ENCODE assay signal across 27 mouse cellular contexts in genomic region chr7:29361497-29361896, GRCm38 (mm10). TPM values are rescaled to one million over a fixed set of nuclear protein-coding genes. Genes with fewer than 3 reads are reported as not detected.
DNase-seq lines count a peak whose midpoint lies in the region; ATAC-seq and TF ChIP-seq lines count a peak whose summit lies in the region.
"Had no signal": no experiment of that assay in that cellular context is flagged by ENCODE, and none has a peak within 500 bp of the region (broad histone marks: within the 10 kb centered on the region; RNA-seq: fewer than 3 reads in every experiment).

No protein-coding gene starts in this region.

- 59% methylated on average over 13 of the region's 13 CpGs for WGBS in forebrain, embryonic 15.5 days
- 87% methylated on average over 13 of the region's 13 CpGs for WGBS in forebrain, embryonic 12.5 days

- TF ChIP-seq POLR2A in brain, embryonic 14.5 days (IDR thresholded peaks at IDR 0.05; ENCODE audit: borderline replicate concordance, extremely low read depth, insufficient read depth, insufficient read length, poor library complexity, severe bottlenecking): no peak

- H3K9ac ChIP-seq in forebrain, embryonic 15.5 days (replicated peaks): no peak overlapping the region
- no peak overlapping the region for H3K9ac ChIP-seq in forebrain, embryonic 12.5 days
- H3K9ac ChIP-seq: embryonic facial prominence, embryonic 12.5 days; embryonic facial prominence, embryonic 15.5 days; heart, embryonic 12.5 days; heart, embryonic 15.5 days; hindbrain, embryonic 13.5 days; intestine, embryonic 15.5 days had no signal

- H3K4me3 ChIP-seq in forebrain, embryonic 15.5 days: no peak overlapping the region
- H3K4me3 ChIP-seq in forebrain, embryonic 12.5 days (replicated peaks): no peak overlapping the region
- H3K4me3 ChIP-seq: embryonic facial prominence, embryonic 12.5 days; embryonic facial prominence, embryonic 15.5 days; heart, embryonic 12.5 days; heart, embryonic 15.5 days; hindbrain, embryonic 10.5 days; hindbrain, embryonic 13.5 days; intestine, embryonic 15.5 days had no signal

- no peak overlapping the region for H3K4me2 ChIP-seq in forebrain, embryonic 15.5 days (replicated peaks)
- H3K4me2 ChIP-seq in forebrain, embryonic 12.5 days: no peak overlapping the region
- H3K4me2 ChIP-seq: embryonic facial prominence, embryonic 12.5 days; embryonic facial prominence, embryonic 15.5 days; heart, embryonic 12.5 days; heart, embryonic 15.5 days; hindbrain, embryonic 13.5 days; intestine, embryonic 15.5 days had no signal

- H3K36me3 ChIP-seq in forebrain, embryonic 15.5 days: no peaks in the 10 kb centered on the region
- peaks cover 20% of the 10 kb centered on the region for H3K36me3 ChIP-seq in forebrain, embryonic 12.5 days (replicated peaks)
- H3K36me3 ChIP-seq: heart, embryonic 15.5 days had no signal

- peak overlapping the region; percentile 84 for H3K27ac ChIP-seq in forebrain, embryonic 15.5 days (replicated peaks)
- no peak overlapping the region for H3K27ac ChIP-seq in forebrain, embryonic 12.5 days
- H3K27ac ChIP-seq: embryonic facial prominence, embryonic 12.5 days; embryonic facial prominence, embryonic 15.5 days; heart, embryonic 15.5 days; hindbrain, embryonic 10.5 days; hindbrain, embryonic 13.5 days; intestine, embryonic 15.5 days had no signal

- H3K9me3 ChIP-seq in forebrain, embryonic 15.5 days: no peaks in the 10 kb centered on the region
- H3K9me3 ChIP-seq in forebrain, embryonic 12.5 days: no peaks in the 10 kb centered on the region
- H3K9me3 ChIP-seq: embryonic facial prominence, embryonic 12.5 days; embryonic facial prominence, embryonic 15.5 days; heart, embryonic 12.5 days; heart, embryonic 15.5 days; hindbrain, embryonic 10.5 days; hindbrain, embryonic 13.5 days; intestine, embryonic 15.5 days had no signal

- DNase-seq in layer of hippocampus, adult 9-11 months: peak; percentile 60
- DNase-seq in layer of hippocampus, postnatal 10 days (ENCODE audit: low spot score in 2 of 2): no peak
- peak; percentile 70 for DNase-seq in brain, adult 2 months (ENCODE audit: low read depth, low spot score)
- DNase-seq in brain, embryonic 14.5 days (ENCODE audit: low read depth): peak; percentile 60
- no peak for DNase-seq in c-Kit-positive CD71-positive TER-119-positive erythroid progenitor cells, embryonic 14.5 days (ENCODE audit: low spot score)
- DNase-seq: adrenal gland, adult 2 months; adrenal gland, postnatal 14 days; cerebellum, adult 11 months; cerebellum, adult 2 months; cerebellum, adult 9-11 months; cerebellum, postnatal 25 days; gastrocnemius, postnatal 25 days; heart, adult 18-20 months; heart, postnatal 10 days; heart, postnatal 36 days had no signal

- TF ChIP-seq CTCF in brain, embryonic 14.5 days (IDR thresholded peaks at IDR 0.05; ENCODE audit: borderline replicate concordance, extremely low read depth, insufficient read depth, insufficient read length): no peak

- peak; percentile 71 for ATAC-seq in forebrain, embryonic 15.5 days (replicated peaks)
- no peak for ATAC-seq in forebrain, embryonic 12.5 days (ENCODE audit: low FRiP score)
- ATAC-seq in megakaryocyte-erythroid progenitor cell, adult 5-6 weeks (replicated peaks; ENCODE audit: low FRiP score, low TSS enrichment, poor library complexity, severe bottlenecking): no peak
- ATAC-seq: CD4-positive, CD25-positive, alpha-beta regulatory T cell, adult 4 months; hindbrain, embryonic 16.5 days; intestine, embryonic 15.5 days had no signal

- H3K4me1 ChIP-seq in forebrain, embryonic 15.5 days: peaks cover 16% of the 10 kb centered on the region; the same call in 1 of the 2 replicates
- H3K4me1 ChIP-seq in forebrain, embryonic 12.5 days: 0 out of 2 replicates have a peak, but pooled peaks cover 5% of the 10 kb centered on the region
- H3K4me1 ChIP-seq: embryonic facial prominence, embryonic 12.5 days; embryonic facial prominence, embryonic 15.5 days; heart, embryonic 12.5 days; heart, embryonic 15.5 days; hindbrain, embryonic 10.5 days; intestine, embryonic 15.5 days had no signal

- no peaks in the 10 kb centered on the region for H3K27me3 ChIP-seq in forebrain, embryonic 15.5 days
- H3K27me3 ChIP-seq in forebrain, embryonic 12.5 days: no peaks in the 10 kb centered on the region
- H3K27me3 ChIP-seq: embryonic facial prominence, embryonic 12.5 days; embryonic facial prominence, embryonic 15.5 days; heart, embryonic 15.5 days; hindbrain, embryonic 13.5 days; intestine, embryonic 15.5 days had no signal

RNA-seq across cellular contexts. Expression of gene Dpf1, which starts 57.7 kb away (rescaled TPM):
- 240 and 243 TPM in 2 replicates for polyA plus RNA-seq in forebrain, embryonic 15.5 days (2015; fragmentation: Nextera tagmentation; extraction: Ambion mirVana)
- polyA plus RNA-seq in forebrain, embryonic 12.5 days (2016; fragmentation: Nextera tagmentation; extraction: Ambion mirVana): 118 and 147 TPM in 2 replicates
- total RNA-seq in layer of hippocampus, postnatal 10 days (2021): 100 to 1,000 TPM; 129 to 138 TPM
- polyA plus RNA-seq in brain, embryonic 14.5 days (2012; rRNA removed): 111 and 157 TPM in 2 replicates
- total RNA-seq in megakaryocyte-erythroid progenitor cell, adult 5-6 weeks (2014; fragmentation: Nextera tagmentation): 2.5 and 2.9 TPM in 2 replicates
- 0.19 and 14.6 TPM in 2 replicates for total RNA-seq in megakaryocyte-erythroid progenitor cell, adult 5-6 weeks (2017)
- polyA plus RNA-seq: CD4-positive, CD25-positive, alpha-beta regulatory T cell, adult 4 months had no signal

Comparison
In these comparisons a context has a peak if more than half of its experiments do, and no peak if none do; other contexts are left out.
1. DNase-seq: peak in layer of hippocampus, adult 9-11 months (single experiment), brain, adult 2 months (single experiment) and brain, embryonic 14.5 days (single experiment); none in layer of hippocampus, postnatal 10 days (0 of 2) and c-Kit-positive CD71-positive TER-119-positive erythroid progenitor cells, embryonic 14.5 days (single experiment).